Mouse (Mus musculus) embryonic fibroblast, embryonic 13.5 days (primary cell): ENCODE data around the gene Rsl1d1.

ENCODE experiments used
- CTCF ChIP-seq: IDR thresholded peaks from 2 replicates; pipeline ENCODE4 v1.5.1; 2011; ENCODE audit warnings: mild to moderate bottlenecking, control low read depth, low read length, moderate library complexity, borderline replicate concordance; ENCODE audit not compliant: insufficient read depth
- POLR2A ChIP-seq: IDR thresholded peaks from 2 replicates; pipeline ENCODE4 v1.6.1; 2011; ENCODE audit warnings: low read depth, mild to moderate bottlenecking, control low read depth, low read length, moderate library complexity

GRCm38 (mm10) chr16:11203600-11204390 is 664 bp upstream of the Rsl1d1 start:
- TF ChIP-seq POLR2A (no peak), CTCF (no peak)
